Mouse (Mus musculus): ENCODE results near the gene Baiap2. TPM values are rescaled to one million over a fixed set of nuclear protein-coding genes. Genes with fewer than 3 reads are reported as not detected.

The Baiap2 gene
- polyA plus RNA-seq, 1 experiment from 2014 or later = 36.5 TPM

GRCm38 (mm10) chr11:119950535-119950934 lies 8.0 kb downstream of the Baiap2 start:
- Histone ChIP-seq H3K27ac (ENCODE audit: low read length) (no peak overlapping the region), H3K36me3 (ENCODE audit: control insufficient read depth, insufficient read depth) (no peaks in the 10 kb centered on the region), H3K4me1 (replicated peaks; ENCODE audit: control insufficient read depth, insufficient read depth, low read length) (peaks cover 8% of the 10 kb centered on the region), H3K9me3 (ENCODE audit: control insufficient read depth, low read length) (no peaks in the 10 kb centered on the region), H3K9ac (replicated peaks; ENCODE audit: low read depth, low read length) (no peak overlapping the region), H3K27me3 (replicated peaks; ENCODE audit: control insufficient read depth, insufficient read depth, low read length) (no peaks in the 10 kb centered on the region), H3K4me3 (replicated peaks; ENCODE audit: low read length) (no peak overlapping the region), H3K4me2 (ENCODE audit: low read length) (no peak overlapping the region)
- no peak for ATAC-seq
- WGBS = 95% methylated on average over 3 of the region's 3 CpGs

DNA sequence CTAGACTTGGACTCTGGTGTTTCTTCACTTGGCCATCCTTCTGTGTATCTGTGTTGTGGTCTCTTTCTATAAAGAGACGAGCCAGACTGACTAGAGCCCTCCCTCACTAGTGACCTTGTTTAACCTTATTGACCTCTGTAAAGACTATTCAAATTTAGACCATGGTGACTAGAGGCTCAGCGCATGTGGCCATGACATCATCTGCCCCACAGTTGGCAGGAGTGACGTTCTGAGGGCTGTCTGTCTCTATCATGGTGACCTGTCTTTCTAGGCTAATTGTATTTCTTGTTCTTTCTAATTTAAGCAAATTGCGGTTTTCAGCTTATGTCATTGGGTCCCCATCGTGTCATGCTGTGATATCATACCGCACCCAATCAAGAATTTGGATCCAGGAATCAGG lies 8.8 kb downstream of the Baiap2 start:
- no peak overlapping the region for H3K27ac ChIP-seq (ENCODE audit: low read length)
- H3K4me2 ChIP-seq (ENCODE audit: low read length) = no peak overlapping the region
- WGBS = 87% methylated on average over 6 of the region's 6 CpGs
- no peak for ATAC-seq
- H3K27me3 ChIP-seq (replicated peaks; ENCODE audit: control insufficient read depth, insufficient read depth, low read length) = no peaks in the 10 kb centered on the region
- H3K4me3 ChIP-seq (replicated peaks; ENCODE audit: low read length) = no peak overlapping the region
- no peaks in the 10 kb centered on the region for H3K9me3 ChIP-seq (ENCODE audit: control insufficient read depth, low read length)
- H3K36me3 ChIP-seq (ENCODE audit: control insufficient read depth, insufficient read depth) = no peaks in the 10 kb centered on the region
- H3K4me1 ChIP-seq (replicated peaks; ENCODE audit: control insufficient read depth, insufficient read depth, low read length) = peaks cover 8% of the 10 kb centered on the region
- no peak overlapping the region for H3K9ac ChIP-seq (replicated peaks; ENCODE audit: low read depth, low read length)

DNA sequence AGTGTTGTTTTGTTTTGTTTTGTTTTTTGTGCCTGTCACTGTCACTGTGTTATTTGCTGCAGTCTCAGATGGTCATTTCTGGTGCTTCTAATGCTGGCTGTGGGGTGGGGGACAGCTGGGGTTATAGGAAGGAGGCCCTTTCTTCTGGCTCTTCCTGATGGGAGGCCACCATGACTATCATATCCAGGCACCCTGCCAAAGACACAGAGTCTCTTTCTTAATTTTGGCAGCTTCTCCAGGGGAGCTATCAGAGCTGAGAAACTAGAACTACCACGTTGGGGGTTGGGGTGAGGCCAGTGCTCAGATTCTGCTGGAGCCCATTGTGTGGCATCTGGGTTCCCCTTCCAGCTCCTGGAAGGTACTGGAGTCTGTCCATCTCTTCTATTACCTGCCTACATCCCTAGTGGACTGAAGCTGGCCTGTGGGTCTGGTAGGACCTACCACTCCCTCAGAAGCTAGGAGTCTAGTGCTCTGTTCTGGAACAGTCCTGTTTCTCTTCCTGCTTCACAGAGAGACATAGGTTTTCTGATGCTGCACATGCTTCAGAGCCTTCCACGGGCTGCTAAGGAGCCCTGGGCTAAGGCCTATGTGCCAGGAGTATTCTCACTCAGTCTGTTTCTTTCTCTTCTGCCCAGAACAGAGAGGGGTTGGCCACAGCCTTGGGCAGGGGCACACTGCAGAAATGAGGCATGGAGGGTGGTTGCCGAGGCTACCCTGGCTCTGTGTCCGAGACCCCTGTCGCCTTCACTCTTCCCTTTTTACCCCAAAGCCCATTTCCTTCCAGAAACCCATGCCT lies 10.1 kb downstream of the Baiap2 start:
- no peak overlapping the region for H3K27ac ChIP-seq (ENCODE audit: low read length)
- H3K36me3 ChIP-seq (ENCODE audit: control insufficient read depth, insufficient read depth) = no peaks in the 10 kb centered on the region
- H3K9me3 ChIP-seq (ENCODE audit: control insufficient read depth, low read length) = no peaks in the 10 kb centered on the region
- H3K9ac ChIP-seq (replicated peaks; ENCODE audit: low read depth, low read length) = no peak overlapping the region
- 47% methylated on average over 5 of the region's 5 CpGs for WGBS
- H3K4me3 ChIP-seq (replicated peaks; ENCODE audit: low read length) = no peak overlapping the region
- no peak overlapping the region for H3K4me2 ChIP-seq (ENCODE audit: low read length)
- H3K4me1 ChIP-seq (replicated peaks; ENCODE audit: control insufficient read depth, insufficient read depth, low read length) = peaks cover 8% of the 10 kb centered on the region
- no peak for ATAC-seq
- no peaks in the 10 kb centered on the region for H3K27me3 ChIP-seq (replicated peaks; ENCODE audit: control insufficient read depth, insufficient read depth, low read length)

DNA sequence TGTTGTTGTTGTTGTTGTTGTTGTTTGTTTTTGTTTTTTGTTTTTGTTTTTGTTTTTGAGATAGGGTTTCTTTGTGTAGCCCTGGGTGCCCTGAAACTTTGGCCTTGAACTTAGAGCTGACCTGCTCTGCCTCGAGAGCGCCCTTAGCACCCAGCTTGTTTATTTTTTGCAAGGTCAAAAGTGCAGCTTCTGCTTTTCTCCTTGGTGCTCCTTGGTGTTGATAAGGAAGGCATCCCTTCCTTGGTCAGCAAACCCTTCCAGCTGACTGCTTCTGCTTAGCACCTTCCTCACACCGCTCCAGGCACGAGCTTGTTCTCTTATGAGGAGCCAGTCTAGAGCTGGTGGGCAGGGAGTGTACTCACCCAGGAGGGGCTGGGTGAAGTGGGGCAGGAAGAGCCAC lies 11.7 kb downstream of the Baiap2 start:
- H3K36me3 ChIP-seq (ENCODE audit: control insufficient read depth, insufficient read depth) = no peaks in the 10 kb centered on the region

DNA sequence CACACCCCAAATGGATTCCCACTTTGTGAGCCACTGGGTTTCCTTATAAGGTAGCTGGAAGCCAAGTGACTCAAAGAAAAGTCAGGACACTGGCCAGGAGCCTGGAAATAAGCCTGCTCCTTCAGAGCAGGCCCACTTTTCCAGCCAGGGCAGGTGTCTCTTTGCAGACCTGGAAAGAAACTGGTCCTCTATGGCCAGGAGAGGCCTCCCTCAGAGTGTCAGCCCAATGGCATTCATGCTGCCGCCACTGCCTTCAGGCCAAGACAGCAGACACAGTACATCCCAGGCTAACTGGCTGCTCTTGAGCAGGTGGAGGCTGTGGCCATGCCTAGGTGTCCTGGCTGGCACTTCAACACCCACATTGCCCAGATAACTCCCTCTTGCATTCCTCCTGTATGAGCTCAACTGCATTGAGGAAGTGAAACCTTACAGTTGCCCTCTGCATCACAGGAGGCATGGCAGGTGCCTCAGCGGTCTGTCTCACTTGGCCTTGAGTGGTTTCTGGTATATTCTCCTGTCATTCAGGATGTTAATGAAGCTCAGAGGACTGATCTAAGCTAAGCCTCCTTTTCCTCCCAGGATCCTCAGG lies 12.3 kb downstream of the Baiap2 start:
- H3K4me1 ChIP-seq (replicated peaks; ENCODE audit: control insufficient read depth, insufficient read depth, low read length) = peaks cover 8% of the 10 kb centered on the region
- H3K9ac ChIP-seq (replicated peaks; ENCODE audit: low read depth, low read length) = no peak overlapping the region
- H3K4me3 ChIP-seq (replicated peaks; ENCODE audit: low read length) = no peak overlapping the region
- H3K4me2 ChIP-seq (ENCODE audit: low read length) = no peak overlapping the region
- WGBS = 76% methylated on average over 2 of the region's 2 CpGs
- no peaks in the 10 kb centered on the region for H3K27me3 ChIP-seq (replicated peaks; ENCODE audit: control insufficient read depth, insufficient read depth, low read length)
- H3K27ac ChIP-seq (ENCODE audit: low read length) = no peak overlapping the region
- ATAC-seq = no peak
- H3K9me3 ChIP-seq (ENCODE audit: control insufficient read depth, low read length) = no peaks in the 10 kb centered on the region
- no peaks in the 10 kb centered on the region for H3K36me3 ChIP-seq (ENCODE audit: control insufficient read depth, insufficient read depth)

More for the DNA sequence above, 11.7 kb downstream of the Baiap2 start:
- H3K9me3 ChIP-seq (ENCODE audit: control insufficient read depth, low read length) = no peaks in the 10 kb centered on the region
- no peak overlapping the region for H3K4me2 ChIP-seq (ENCODE audit: low read length)
- no peaks in the 10 kb centered on the region for H3K27me3 ChIP-seq (replicated peaks; ENCODE audit: control insufficient read depth, insufficient read depth, low read length)
- no peak overlapping the region for H3K4me3 ChIP-seq (replicated peaks; ENCODE audit: low read length)
- WGBS = 86% methylated on average over 4 of the region's 4 CpGs
- H3K9ac ChIP-seq (replicated peaks; ENCODE audit: low read depth, low read length) = no peak overlapping the region
- no peak overlapping the region for H3K27ac ChIP-seq (ENCODE audit: low read length)
- ATAC-seq = no peak
- peaks cover 8% of the 10 kb centered on the region for H3K4me1 ChIP-seq (replicated peaks; ENCODE audit: control insufficient read depth, insufficient read depth, low read length)

DNA sequence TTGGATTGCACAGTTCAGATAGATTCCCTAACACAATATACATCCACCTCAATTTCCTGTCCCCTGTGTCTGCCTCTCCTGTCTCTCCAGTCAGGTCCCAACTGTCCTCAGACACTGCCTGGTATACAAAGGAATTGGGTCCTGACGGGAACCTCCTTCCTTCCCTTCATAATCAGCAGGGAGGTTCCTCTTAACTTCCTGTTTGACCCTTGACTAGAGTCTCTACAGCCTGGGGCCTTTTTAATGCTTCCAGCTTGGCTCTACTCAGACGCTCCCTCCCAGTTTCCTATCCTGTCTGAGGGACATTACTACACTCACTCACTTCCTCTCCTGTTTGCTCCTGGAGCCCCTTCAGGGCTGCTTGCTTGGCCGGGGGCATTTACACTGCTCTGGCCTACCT lies 12.9 kb downstream of the Baiap2 start:
- no peaks in the 10 kb centered on the region for H3K36me3 ChIP-seq (ENCODE audit: control insufficient read depth, insufficient read depth)
- no peak overlapping the region for H3K27ac ChIP-seq (ENCODE audit: low read length)
- peaks cover 8% of the 10 kb centered on the region for H3K4me1 ChIP-seq (replicated peaks; ENCODE audit: control insufficient read depth, insufficient read depth, low read length)
- 80% methylated on average over 3 of the region's 3 CpGs for WGBS
- no peaks in the 10 kb centered on the region for H3K9me3 ChIP-seq (ENCODE audit: control insufficient read depth, low read length)
- ATAC-seq = no peak
- H3K27me3 ChIP-seq (replicated peaks; ENCODE audit: control insufficient read depth, insufficient read depth, low read length) = no peaks in the 10 kb centered on the region
- no peak overlapping the region for H3K9ac ChIP-seq (replicated peaks; ENCODE audit: low read depth, low read length)
- no peak overlapping the region for H3K4me3 ChIP-seq (replicated peaks; ENCODE audit: low read length)
- H3K4me2 ChIP-seq (ENCODE audit: low read length) = no peak overlapping the region

DNA sequence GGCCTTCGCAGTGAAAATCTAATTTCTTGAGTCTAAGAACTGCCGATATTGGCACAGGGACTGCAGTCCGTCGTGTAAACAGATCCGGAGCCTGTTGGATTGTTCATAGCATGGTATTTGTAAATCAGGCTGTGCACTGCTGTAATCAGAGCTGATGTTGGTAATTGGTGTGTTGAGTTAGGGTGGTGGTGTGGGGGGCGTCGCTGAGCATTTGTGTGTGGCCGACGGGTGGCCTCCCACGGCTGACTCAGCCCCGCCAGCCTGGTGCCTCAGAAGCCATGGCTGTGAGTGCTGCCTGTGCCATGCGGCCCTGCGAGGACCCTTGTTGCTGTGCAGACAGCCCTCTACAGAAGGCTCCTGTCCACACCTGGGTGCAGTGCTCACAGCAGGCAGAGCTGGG lies 14.0 kb downstream of the Baiap2 start:
- Histone ChIP-seq H3K27me3 (replicated peaks; ENCODE audit: control insufficient read depth, insufficient read depth, low read length) (no peaks in the 10 kb centered on the region), H3K4me1 (replicated peaks; ENCODE audit: control insufficient read depth, insufficient read depth, low read length) (peaks cover 8% of the 10 kb centered on the region), H3K9me3 (ENCODE audit: control insufficient read depth, low read length) (no peaks in the 10 kb centered on the region), H3K4me2 (ENCODE audit: low read length) (no peak overlapping the region), H3K27ac (ENCODE audit: low read length) (no peak overlapping the region), H3K4me3 (replicated peaks; ENCODE audit: low read length) (no peak overlapping the region), H3K36me3 (ENCODE audit: control insufficient read depth, insufficient read depth) (peaks cover 3% of the 10 kb centered on the region; the same call in 1 of the 2 replicates), H3K9ac (replicated peaks; ENCODE audit: low read depth, low read length) (no peak overlapping the region)
- no peak for ATAC-seq
- WGBS = 67% methylated on average over 13 of the region's 13 CpGs

- H3K4me2 ChIP-seq (ENCODE audit: low read length) = no peak overlapping the region
- no peak overlapping the region for H3K27ac ChIP-seq (ENCODE audit: low read length)
- H3K9ac ChIP-seq (replicated peaks; ENCODE audit: low read depth, low read length) = no peak overlapping the region
- H3K4me3 ChIP-seq (replicated peaks; ENCODE audit: low read length) = no peak overlapping the region
- no peaks in the 10 kb centered on the region for H3K9me3 ChIP-seq (ENCODE audit: control insufficient read depth, low read length)
- no peaks in the 10 kb centered on the region for H3K4me1 ChIP-seq (replicated peaks; ENCODE audit: control insufficient read depth, insufficient read depth, low read length)
- H3K36me3 ChIP-seq (ENCODE audit: control insufficient read depth, insufficient read depth) = peaks cover 3% of the 10 kb centered on the region; the same call in 1 of the 2 replicates
- 88% methylated on average over 7 of the region's 7 CpGs for WGBS
- no peak for ATAC-seq
- no peaks in the 10 kb centered on the region for H3K27me3 ChIP-seq (replicated peaks; ENCODE audit: control insufficient read depth, insufficient read depth, low read length)
Observed at GRCm38 (mm10) chr11:119958856-119959255, 16.3 kb downstream of the Baiap2 start.

GRCm38 (mm10) chr11:119959714-119960113 lies 17.2 kb downstream of the Baiap2 start:
- Histone ChIP-seq H3K9me3 (ENCODE audit: control insufficient read depth, low read length) (no peaks in the 10 kb centered on the region), H3K27me3 (replicated peaks; ENCODE audit: control insufficient read depth, insufficient read depth, low read length) (no peaks in the 10 kb centered on the region), H3K9ac (replicated peaks; ENCODE audit: low read depth, low read length) (no peak overlapping the region), H3K4me1 (replicated peaks; ENCODE audit: control insufficient read depth, insufficient read depth, low read length) (no peaks in the 10 kb centered on the region), H3K36me3 (ENCODE audit: control insufficient read depth, insufficient read depth) (peaks cover 3% of the 10 kb centered on the region; the same call in 1 of the 2 replicates), H3K27ac (ENCODE audit: low read length) (no peak overlapping the region), H3K4me3 (replicated peaks; ENCODE audit: low read length) (no peak overlapping the region), H3K4me2 (ENCODE audit: low read length) (no peak overlapping the region)
- no peak for ATAC-seq
- 64% methylated on average over 4 of the region's 4 CpGs for WGBS
